Mouse (Mus musculus) small intestine, adult 2 months (tissue): ENCODE results near the gene Fryl. TPM values are rescaled to one million over a fixed set of nuclear protein-coding genes. Genes with fewer than 3 reads are reported as not detected.

Experiments
- H3K27ac ChIP-seq: fragments of 200-500 bp; 2 replicates; pipeline ENCODE4 v1.5.1; 2012; ENCODE audit warnings: low read depth, low read length, control low read depth, inconsistent platforms; ENCODE audit not compliant: insufficient read depth
- H3K27me3 ChIP-seq: fragments of 200-500 bp; 2 replicates; pipeline ENCODE4 v1.6.1; 2012; ENCODE audit warnings: mild to moderate bottlenecking, moderate library complexity, low read length, inconsistent platforms; ENCODE audit not compliant: control insufficient read depth, insufficient read depth
- H3K36me3 ChIP-seq: fragments of 200-500 bp; 2 replicates; pipeline ENCODE4 v1.6.1; 2012; ENCODE audit warnings: mild to moderate bottlenecking, low read length, control low read depth, inconsistent platforms; ENCODE audit not compliant: control insufficient read depth, insufficient read depth
- H3K4me1 ChIP-seq: fragments of 200-500 bp; 2 replicates; pipeline ENCODE4 v1.6.1; 2012; ENCODE audit warnings: low read length, inconsistent platforms, mixed read lengths; ENCODE audit not compliant: control insufficient read depth, insufficient read depth, insufficient read length
- H3K4me3 ChIP-seq: fragments of 200-500 bp; 2 replicates; pipeline ENCODE4 v1.5.1; 2012; ENCODE audit warnings: low read depth, mild to moderate bottlenecking, control low read depth, inconsistent platforms, low read length, moderate library complexity
- CTCF ChIP-seq: fragments of 200-500 bp; IDR thresholded peaks from 2 replicates; pipeline ENCODE4 v1.5.1; 2012; ENCODE audit warnings: low read depth, mild to moderate bottlenecking, control low read depth, inconsistent platforms, low read length, moderate library complexity, mixed read lengths; ENCODE audit not compliant: insufficient replicate concordance, insufficient read length; ENCODE audit errors: extremely low read depth
- POLR2A ChIP-seq: fragments of 200-500 bp; IDR thresholded peaks from 2 replicates; pipeline ENCODE4 v1.6.1; 2012; ENCODE audit warnings: low read depth, mild to moderate bottlenecking, control low read depth, inconsistent platforms, low read length, moderate library complexity
- WGBS: fragments of 180-500 bp; shearing (Covaris S2); methylation state at CpG from one replicate; pipeline ENCODE4 v1.1.7; 2018; 5-methylcytosine and 5-hydroxymethylcytosine counted together
- polyA plus RNA-seq: library from polyadenylated mRNA; depleted of rRNA; stranded (reverse); fragments of >200 nt; gene quantifications from 2 replicates; pipeline ENCODE4 v1.2.3, GENCODE M21; 2012

The Fryl gene
- polyA plus RNA-seq, 1 experiment: 104 TPM

GRCm38 (mm10) chr5:73233018-73233881 lies 23.2 kb downstream of the Fryl start:
- Histone ChIP-seq H3K27ac (no peak overlapping the region), H3K27me3 (no peaks in the 10 kb centered on the region), H3K4me1 (peaks cover 4% of the 10 kb centered on the region; the same call in 1 of the 2 replicates), H3K36me3 (no peaks in the 10 kb centered on the region), H3K4me3 (no peak overlapping the region)
- WGBS: 52% methylated on average over 17 of the region's 17 CpGs
- TF ChIP-seq POLR2A: no peak
- no peak for TF ChIP-seq CTCF

GRCm38 (mm10) chr5:73232267-73232666 lies 24.2 kb downstream of the Fryl start:
- Histone ChIP-seq H3K36me3 (no peaks in the 10 kb centered on the region; the same call in 1 of the 2 replicates), H3K27ac (no peak overlapping the region), H3K4me3 (no peak overlapping the region), H3K27me3 (no peaks in the 10 kb centered on the region), H3K4me1 (peaks cover 4% of the 10 kb centered on the region; the same call in 1 of the 2 replicates)
- no peak for TF ChIP-seq POLR2A
- no peak for TF ChIP-seq CTCF
- 80% methylated on average over 9 of the region's 9 CpGs for WGBS

GRCm38 (mm10) chr5:73231835-73232234 lies 24.6 kb downstream of the Fryl start:
- WGBS: 60% methylated on average over 6 of the region's 6 CpGs

GRCm38 (mm10) chr5:73230171-73230570 lies 26.2 kb downstream of the Fryl start:
- WGBS: 66% methylated on average over 4 of the region's 4 CpGs
- Histone ChIP-seq H3K4me3 (no peak overlapping the region), H3K27me3 (no peaks in the 10 kb centered on the region), H3K4me1 (peaks cover 4% of the 10 kb centered on the region; the same call in 1 of the 2 replicates), H3K27ac (no peak overlapping the region), H3K36me3 (no peaks in the 10 kb centered on the region; the same call in 1 of the 2 replicates)
- no peak for TF ChIP-seq POLR2A
- TF ChIP-seq CTCF: no peak

More at GRCm38 (mm10) chr5:73231835-73232234, 24.6 kb downstream of the Fryl start:
- H3K27ac ChIP-seq: no peak overlapping the region
- H3K4me3 ChIP-seq: no peak overlapping the region
- peaks cover 4% of the 10 kb centered on the region; the same call in 1 of the 2 replicates for H3K4me1 ChIP-seq
- no peaks in the 10 kb centered on the region; the same call in 1 of the 2 replicates for H3K36me3 ChIP-seq
- TF ChIP-seq POLR2A: no peak
- TF ChIP-seq CTCF: no peak
- H3K27me3 ChIP-seq: no peaks in the 10 kb centered on the region

GRCm38 (mm10) chr5:73229467-73229866 lies 27.0 kb downstream of the Fryl start:
- 76% methylated on average over 6 of the region's 6 CpGs for WGBS
- TF ChIP-seq CTCF (no peak), POLR2A (no peak)
- Histone ChIP-seq H3K36me3 (no peaks in the 10 kb centered on the region; the same call in 1 of the 2 replicates), H3K27me3 (no peaks in the 10 kb centered on the region), H3K4me1 (peaks cover 4% of the 10 kb centered on the region; the same call in 1 of the 2 replicates), H3K27ac (no peak overlapping the region), H3K4me3 (no peak overlapping the region)

- H3K36me3 ChIP-seq: no peaks in the 10 kb centered on the region; the same call in 1 of the 2 replicates
- H3K27me3 ChIP-seq: no peaks in the 10 kb centered on the region
- WGBS: 43% methylated on average over 12 of the region's 12 CpGs
- TF ChIP-seq CTCF (no peak), POLR2A (no peak)
- no peak overlapping the region for H3K27ac ChIP-seq
- no peak overlapping the region for H3K4me3 ChIP-seq
- H3K4me1 ChIP-seq: peaks cover 4% of the 10 kb centered on the region; the same call in 1 of the 2 replicates
Measured at GRCm38 (mm10) chr5:73228291-73229049, 27.9 kb downstream of the Fryl start.
